ENCODE assay signal across 8 mouse cellular contexts in genomic region chr11:20531992-20532881, GRCm38 (mm10). TPM values are rescaled to one million over a fixed set of nuclear protein-coding genes. Genes with fewer than 3 reads are reported as not detected.
A peak's percentile ranks its signal among the peaks of the same experiment; 100 is the strongest.
DNase-seq lines count a peak whose midpoint lies in the region; ATAC-seq lines count a peak whose summit lies in the region.

No protein-coding gene starts in this region.

- 1% methylated on average over 37 of the region's 42 CpGs for WGBS in limb, embryonic 10.5 days
- under 1% methylated on average over 42 of the region's 42 CpGs for WGBS in midbrain, embryonic 10.5 days

- peak; percentile 86 for ATAC-seq in frontal cortex, adult (ENCODE audit: low TSS enrichment)

- peak overlapping the region; percentile 70 for H3K4me3 ChIP-seq in limb, embryonic 10.5 days
- peak overlapping the region; percentile 69 for H3K4me3 ChIP-seq in midbrain, embryonic 10.5 days

- no peaks in the 10 kb centered on the region for H3K36me3 ChIP-seq in limb, embryonic 10.5 days
- no peaks in the 10 kb centered on the region for H3K36me3 ChIP-seq in midbrain, embryonic 10.5 days

- peaks cover 3% of the 10 kb centered on the region; the same call in 1 of the 2 replicates for H3K27me3 ChIP-seq in limb, embryonic 10.5 days (ENCODE audit: low read depth, poor library complexity, severe bottlenecking)
- 0 out of 2 replicates have a peak, but pooled peaks cover 8% of the 10 kb centered on the region for H3K27me3 ChIP-seq in midbrain, embryonic 10.5 days (ENCODE audit: low read depth, poor library complexity, severe bottlenecking)

- intact Hi-C loops in gastrocnemius, postnatal 14 days (cut with DNase I; ENCODE audit: low total_unique reads) = no loop called here

- peaks cover 13% of the 10 kb centered on the region for H3K4me1 ChIP-seq in limb, embryonic 10.5 days
- H3K4me1 ChIP-seq in midbrain, embryonic 10.5 days = peaks cover 15% of the 10 kb centered on the region

- no peak for DNase-seq in frontal cortex, postnatal 14 days (ENCODE audit: low spot score in 2 of 2)
- DNase-seq in cerebellum, postnatal 25 days = peak; percentile 72 to 81
- peak; percentile 72 for DNase-seq in gastrocnemius, postnatal 14 days
- peak; percentile 71 for DNase-seq in induced T-regulatory cell, adult 2 months (ENCODE audit: low read depth)
- DNase-seq in limb, embryonic 10.5 days (ENCODE audit: low spot score) = peak; percentile 81
- peak; percentile 69 for DNase-seq in midbrain, embryonic 10.5 days (ENCODE audit: low spot score)
- peak; percentile 57 for DNase-seq in right cerebral cortex, postnatal 4 days

- no peaks in the 10 kb centered on the region for H3K9me3 ChIP-seq in limb, embryonic 10.5 days (replicated peaks)
- no peaks in the 10 kb centered on the region for H3K9me3 ChIP-seq in midbrain, embryonic 10.5 days (replicated peaks)

- peak overlapping the region; percentile 86 for H3K27ac ChIP-seq in limb, embryonic 10.5 days
- peak overlapping the region; percentile 87 for H3K27ac ChIP-seq in midbrain, embryonic 10.5 days (replicated peaks)

RNA-seq across cellular contexts. Expression of gene Sertad2, which starts 10.8 kb away (rescaled TPM):
- total RNA-seq in gastrocnemius, postnatal 14 days (2021) = 10 to 100 TPM in 1 of 2 experiments, 1 to 10 TPM in 1; 9.6 to 12.0 TPM
- 20.5 and 27.0 TPM in 2 replicates for polyA plus RNA-seq in limb, embryonic 10.5 days (2016; fragmentation: Nextera tagmentation; extraction: Ambion mirVana)
- polyA plus RNA-seq in midbrain, embryonic 10.5 days (2016; fragmentation: Nextera tagmentation; extraction: Ambion mirVana) = 30.3 and 36.7 TPM in 2 replicates

Comparison
In these comparisons a context has a peak if more than half of its experiments do, and no peak if none do; other contexts are left out.
1. DNase-seq: peak in cerebellum, postnatal 25 days (2 of 2), gastrocnemius, postnatal 14 days (single experiment), induced T-regulatory cell, adult 2 months (single experiment), limb, embryonic 10.5 days (single experiment), midbrain, embryonic 10.5 days (single experiment) and right cerebral cortex, postnatal 4 days (single experiment); none in frontal cortex, postnatal 14 days (0 of 2).